Mouse (Mus musculus) MEL-GATA-1-ER (cell line): ENCODE measurements around the gene Iqcf5.

Experiments
- DNase-seq: peaks from one replicate; pipeline ENCODE4 v3.0.0-alpha.2; 2012; ENCODE audit warnings: low read depth; ENCODE audit errors: extremely low read depth

Iqcf5 gene

DNA sequence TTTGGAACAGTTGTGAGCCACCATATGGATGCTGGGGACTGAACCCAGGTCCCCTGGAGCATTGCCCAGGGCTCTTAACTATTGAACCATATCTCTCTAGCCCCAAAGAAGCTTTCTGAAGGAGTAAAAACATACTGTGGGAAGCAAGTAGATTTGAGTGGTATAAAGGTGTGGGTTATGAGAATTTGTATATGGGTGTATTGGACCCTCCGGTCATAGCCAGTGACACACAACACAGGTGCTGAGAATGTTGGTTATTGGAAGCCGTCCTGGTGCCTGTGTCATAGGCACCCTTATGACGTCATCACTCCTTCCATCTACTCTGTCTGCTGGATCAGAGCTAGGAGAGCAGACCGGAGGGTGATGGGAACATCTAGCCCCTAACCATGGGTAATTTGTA is at the start of gene Iqcf5:
Iqcf5 (plus strand) TSS at position 301 of the 400 bp plus-strand sequence.
- no peak for DNase-seq

- DNase-seq, result no peak
Observed at GRCm38 (mm10) chr9:106464751-106465541, 49.4 kb upstream of the Iqcf5 start.

- DNase-seq, result no peak
Observed at GRCm38 (mm10) chr9:106465571-106466200, 48.7 kb upstream of the Iqcf5 start, which contains the start of gene Gpr62. Gene Gpr62, minus strand, starts transcription at chr9:106465938.

GRCm38 (mm10) chr9:106466721-106467120 is 47.7 kb upstream of the Iqcf5 start:
- DNase-seq, result no peak

GRCm38 (mm10) chr9:106467746-106468145 is 46.6 kb upstream of the Iqcf5 start:
- DNase-seq, result no peak

DNA sequence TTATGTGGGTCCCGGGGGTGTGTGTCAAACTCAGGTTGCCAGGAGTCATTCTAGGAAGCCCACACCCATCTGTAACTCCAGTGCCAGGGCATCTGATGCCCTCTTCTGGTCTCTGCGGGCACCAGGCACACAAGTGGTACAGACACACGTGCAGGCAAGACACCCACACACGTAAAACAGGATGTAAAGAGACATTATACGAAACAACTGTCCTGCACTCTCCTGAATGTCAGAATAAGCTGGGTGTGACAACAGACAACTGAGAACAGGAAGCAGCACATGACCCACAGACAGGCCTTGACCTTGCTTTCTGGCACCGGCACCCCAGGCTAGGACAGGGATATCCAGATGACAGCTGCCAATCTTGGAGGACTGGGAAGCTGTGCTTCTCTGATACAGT is 45.1 kb upstream of the Iqcf5 start:
- no peak for DNase-seq

DNA sequence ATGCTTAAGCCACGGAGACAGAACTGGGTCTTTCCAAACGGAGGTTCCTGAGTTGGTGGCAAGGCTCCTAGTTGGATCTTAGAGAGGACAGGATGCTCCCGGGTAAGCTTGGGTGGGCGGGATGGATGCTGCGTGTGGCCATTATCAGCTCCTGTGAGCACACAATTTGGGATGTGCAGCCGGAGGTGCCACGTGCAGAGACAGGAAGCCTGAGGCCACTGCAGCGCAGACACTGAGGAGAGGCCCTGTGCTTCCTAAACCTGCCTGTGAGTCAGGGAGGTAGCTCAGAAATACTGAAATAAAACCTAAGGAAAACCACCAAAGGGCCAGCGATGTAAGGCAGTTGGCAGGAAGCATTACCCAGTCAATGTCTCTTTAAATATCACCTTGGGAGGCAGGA is 44.6 kb upstream of the Iqcf5 start:
- no peak for DNase-seq

- DNase-seq, result no peak
Observed at GRCm38 (mm10) chr9:106470991-106471750, 43.2 kb upstream of the Iqcf5 start.

GRCm38 (mm10) chr9:106471892-106472291 is 42.5 kb upstream of the Iqcf5 start:
- no peak for DNase-seq

- DNase-seq, result no peak
Observed at GRCm38 (mm10) chr9:106472321-106472720, 42.1 kb upstream of the Iqcf5 start.

DNA sequence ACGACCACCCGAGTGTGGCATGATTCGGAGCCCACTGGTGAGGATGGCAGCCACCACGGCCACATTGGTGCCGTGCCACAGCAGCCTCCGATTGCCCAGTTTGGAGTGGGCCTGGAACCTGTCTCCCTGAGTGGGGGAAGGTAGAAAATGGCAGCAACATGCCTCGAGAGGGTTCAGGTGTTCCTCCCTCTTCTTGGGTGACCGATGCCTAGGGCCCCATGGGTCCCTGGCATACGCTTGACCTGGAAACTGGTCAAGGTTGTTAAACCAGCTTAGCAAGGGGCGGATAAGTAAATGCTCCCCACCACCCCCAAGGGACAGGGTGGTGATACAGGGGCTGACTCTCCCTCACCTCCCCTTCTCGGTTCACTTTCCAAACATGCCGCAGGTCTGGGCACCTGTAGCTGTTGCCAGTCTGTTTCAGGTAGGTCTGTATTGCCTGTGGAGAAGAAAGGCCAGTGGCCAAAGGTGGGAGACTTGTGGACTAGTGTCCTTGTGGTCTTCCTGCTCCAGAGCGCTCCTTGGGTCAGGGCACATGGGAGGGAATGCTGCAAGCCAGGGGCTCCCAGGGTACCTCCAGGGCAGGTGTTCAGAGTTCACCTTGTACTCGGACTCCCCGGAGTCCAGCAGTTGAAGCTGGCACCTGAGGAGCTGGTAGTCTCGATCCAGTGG is 41.2 kb upstream of the Iqcf5 start:
- DNase-seq, result no peak

- no peak for DNase-seq
Observed at GRCm38 (mm10) chr9:106473753-106474105, 40.6 kb upstream of the Iqcf5 start.

DNA sequence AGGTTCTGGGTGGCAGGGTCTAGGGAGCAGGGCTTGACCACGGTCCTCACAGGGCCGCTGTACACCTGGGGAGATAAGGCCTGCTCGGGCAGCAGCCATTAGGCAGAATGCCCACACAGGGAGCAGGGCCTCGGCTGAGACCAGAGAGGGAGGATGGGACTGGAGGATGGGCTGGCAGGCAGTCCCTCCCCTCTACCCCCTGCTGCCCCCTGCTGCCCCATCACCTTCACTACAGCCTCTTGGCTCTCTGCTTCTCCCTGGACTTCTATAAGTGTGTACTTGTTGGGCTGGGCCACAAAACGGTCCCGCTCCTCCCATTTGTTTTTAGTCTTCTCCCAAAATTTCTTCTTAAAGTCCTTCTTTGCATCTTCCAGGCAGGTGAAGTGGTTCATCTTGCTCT is 39.9 kb upstream of the Iqcf5 start:
- DNase-seq, result peak; percentile 67

GRCm38 (mm10) chr9:106475046-106475445 is 39.3 kb upstream of the Iqcf5 start:
- no peak for DNase-seq

DNA sequence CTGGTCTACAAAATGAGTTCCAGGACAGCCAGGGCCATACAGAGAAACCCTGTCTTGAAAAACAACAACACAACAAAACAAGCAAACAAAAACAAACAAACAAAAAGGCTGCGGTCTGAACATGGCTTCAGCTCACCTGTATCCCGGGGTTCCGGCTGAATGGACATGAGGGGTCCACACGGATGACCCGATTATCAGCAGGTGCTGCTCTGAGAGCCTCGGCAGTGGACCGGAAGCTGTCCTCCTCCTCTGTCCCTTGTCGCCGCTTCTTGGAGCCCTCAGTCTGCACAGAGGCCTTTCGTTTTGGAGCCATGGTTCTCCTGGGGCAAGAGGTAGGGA is 38.7 kb upstream of the Iqcf5 start, which contains the start of gene Rrp9:
Rrp9 (plus strand) TSS at position 301 of the 339 bp plus-strand sequence.
- no peak for DNase-seq

- peak; percentile 61 for DNase-seq
Observed at GRCm38 (mm10) chr9:106476002-106476923, 38.1 kb upstream of the Iqcf5 start.

- DNase-seq, result peak; percentile 99
Observed at GRCm38 (mm10) chr9:106476924-106477484, 37.4 kb upstream of the Iqcf5 start, which contains the start of gene Parp3. Gene Parp3, minus strand, starts transcription at chr9:106476949.

DNA sequence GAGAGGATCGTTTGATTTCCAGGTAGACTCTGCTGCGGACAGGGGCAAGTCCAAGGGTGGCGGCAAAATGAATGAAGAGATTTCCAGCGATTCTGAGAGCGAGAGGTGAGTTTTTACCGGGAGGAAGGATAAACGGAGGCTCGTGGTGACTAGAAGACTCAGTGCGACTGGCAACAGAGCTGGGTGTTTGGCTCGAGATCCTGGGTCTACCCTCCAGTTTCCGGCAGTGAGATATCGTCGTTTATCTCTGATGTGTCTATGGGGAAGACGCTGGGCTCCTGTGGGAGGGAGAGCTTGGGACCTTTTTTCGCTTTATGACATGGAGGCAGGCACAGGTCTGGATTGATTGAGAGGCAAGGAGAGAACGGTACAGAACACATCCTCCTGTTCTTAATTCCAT is 36.7 kb upstream of the Iqcf5 start:
- no peak for DNase-seq

- no peak for DNase-seq
Observed at GRCm38 (mm10) chr9:106478101-106478500, 36.3 kb upstream of the Iqcf5 start.

GRCm38 (mm10) chr9:106480541-106480940 is 33.8 kb upstream of the Iqcf5 start:
- DNase-seq, result no peak
